Mouse (Mus musculus) megakaryocyte, adult 5-6 weeks (primary cell): ENCODE measurements at regions not wholly inside any gene's neighbourhood (a gene's known extent, or its start where the extent isn't known, plus 50 kb on each side); places are given as distances from the start of the nearest gene placed in this dataset.
A peak's percentile ranks its signal among the peaks of the same experiment; 100 is the strongest.

Source experiments
- ATAC-seq: 2 replicates; pipeline ENCODE4 v1.8.0; 2016; ENCODE audit warnings: mild to moderate bottlenecking, inconsistent platforms; ENCODE audit not compliant: poor library complexity, severe bottlenecking

- ATAC-seq, result no peak
Observed at GRCm38 (mm10) chr3:146337429-146337828, 67.0 kb upstream of the Ssx2ip start.

DNA sequence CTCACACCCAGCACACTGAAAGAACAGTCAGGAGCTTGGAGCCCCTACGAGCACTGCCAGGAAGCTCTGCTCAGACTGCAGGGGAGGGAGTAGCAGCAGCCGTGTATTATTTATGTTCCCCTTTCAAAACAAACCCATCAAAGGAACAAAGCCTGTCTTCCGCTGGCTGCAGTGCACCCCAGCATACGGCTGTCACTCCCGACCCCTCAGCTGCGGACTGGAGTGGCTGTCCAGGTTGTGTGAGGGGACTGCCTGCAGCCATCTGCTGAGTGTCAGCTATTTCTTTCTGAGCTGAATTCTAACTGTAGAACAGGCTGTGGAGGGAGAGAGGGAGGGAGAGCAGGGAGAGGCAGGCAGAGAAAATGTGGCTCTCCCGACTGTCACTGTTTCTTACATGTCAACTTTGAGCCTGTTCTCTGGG lies 66.6 kb upstream of the Ssx2ip start:
- peak; percentile 44; the same call in 1 of the 2 replicates for ATAC-seq

GRCm38 (mm10) chr3:146338445-146338844 lies 66.0 kb upstream of the Ssx2ip start:
- ATAC-seq, result no peak

- ATAC-seq, result no peak
Observed at GRCm38 (mm10) chr3:146340316-146341055, 64.0 kb upstream of the Ssx2ip start.

- ATAC-seq, result no peak
Observed at GRCm38 (mm10) chr3:146341652-146342340, 62.6 kb upstream of the Ssx2ip start.

- ATAC-seq, result no peak
Observed at GRCm38 (mm10) chr3:146342727-146343126, 61.7 kb upstream of the Ssx2ip start.

- peak; percentile 79 for ATAC-seq
Observed at GRCm38 (mm10) chr3:146343649-146344401, 60.6 kb upstream of the Ssx2ip start.

- no peak for ATAC-seq
Observed at GRCm38 (mm10) chr3:146344402-146345025, 59.9 kb upstream of the Ssx2ip start.

- peak; percentile 93 for ATAC-seq
Observed at GRCm38 (mm10) chr3:146345308-146345780, 59.1 kb upstream of the Ssx2ip start.

GRCm38 (mm10) chr3:146345946-146346345 lies 58.5 kb upstream of the Ssx2ip start:
- no peak for ATAC-seq

GRCm38 (mm10) chr3:146347311-146347710 lies 57.1 kb upstream of the Ssx2ip start:
- no peak for ATAC-seq

- ATAC-seq, result no peak
Observed at GRCm38 (mm10) chr3:146348921-146349320, 55.5 kb upstream of the Ssx2ip start.

- no peak for ATAC-seq
Observed at GRCm38 (mm10) chr3:146349393-146349792, 55.0 kb upstream of the Ssx2ip start.

DNA sequence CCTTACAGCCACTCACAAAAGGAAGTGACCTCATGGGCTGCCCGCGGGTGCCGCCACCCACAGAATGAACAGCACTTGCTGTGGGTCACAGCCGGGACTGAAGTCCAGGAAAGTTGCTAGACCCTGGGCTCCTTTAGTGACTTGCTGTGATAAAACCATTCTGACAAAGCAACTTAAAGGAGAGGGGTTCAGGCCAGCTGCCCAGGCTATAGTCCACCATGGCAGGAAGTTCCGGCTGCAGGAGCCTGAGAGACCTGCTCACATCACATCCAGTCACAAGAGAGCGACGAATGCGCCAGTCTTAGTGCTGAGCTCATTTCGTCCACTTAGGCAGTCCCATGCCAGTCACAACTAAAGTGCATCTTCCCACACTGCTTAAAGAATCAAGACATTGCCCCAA lies 54.3 kb upstream of the Ssx2ip start:
- no peak for ATAC-seq

GRCm38 (mm10) chr3:146351468-146351867 lies 53.0 kb upstream of the Ssx2ip start:
- no peak for ATAC-seq

DNA sequence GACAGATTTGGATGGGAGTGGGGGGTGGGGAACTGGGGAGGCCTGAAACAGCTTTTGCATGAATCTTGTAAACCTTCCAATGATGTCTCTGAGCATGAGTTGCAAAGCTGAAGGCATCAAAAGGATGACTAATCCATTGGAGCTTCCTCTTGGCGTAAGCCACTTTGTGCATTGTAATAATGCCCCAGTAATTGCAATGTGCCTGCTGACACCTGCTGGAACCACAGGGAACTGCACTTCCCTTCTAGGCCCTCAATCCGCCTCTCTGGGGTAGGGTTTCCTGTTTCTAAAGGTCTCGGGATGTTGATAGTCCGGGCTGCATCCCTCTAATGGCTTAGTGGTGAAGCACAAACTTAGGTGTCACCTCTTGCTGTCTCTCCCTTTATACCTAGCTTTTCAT lies 52.3 kb upstream of the Ssx2ip start:
- peak; percentile 99 for ATAC-seq

- no peak for ATAC-seq
Observed at GRCm38 (mm10) chr3:146353961-146354360, 50.5 kb upstream of the Ssx2ip start.
